Mouse (Mus musculus): ENCODE measurements around the gene Atp8b2.

- TF ChIP-seq CTCF (IDR thresholded peaks at IDR 0.05; ENCODE audit: low read depth, low read length) (no peak), POLR2A (IDR thresholded peaks at IDR 0.05; ENCODE audit: borderline replicate concordance, low read depth, low read length) (no peak)
Observed at GRCm38 (mm10) chr3:89912543-89913391, 50.5 kb downstream of the Atp8b2 start, which contains the start of gene Il6ra.

Data from bone marrow macrophage, adult 2 months (primary cell).